Mouse (Mus musculus) liver, adult 2 months (tissue): Measurements from ENCODE around the gene Atxn7l1.

Source experiments
- CTCF ChIP-seq: fragments of 200-500 bp; IDR thresholded peaks from 2 replicates; pipeline ENCODE4 v1.5.1; 2011; ENCODE audit warnings: low read depth, low read length, control low read depth
- POLR2A ChIP-seq: fragments of 200-500 bp; IDR thresholded peaks from 2 replicates; pipeline ENCODE4 v1.6.1; 2011; ENCODE audit warnings: low read length, control low read depth; ENCODE audit not compliant: insufficient read depth; ENCODE audit errors: extremely low read depth

DNA sequence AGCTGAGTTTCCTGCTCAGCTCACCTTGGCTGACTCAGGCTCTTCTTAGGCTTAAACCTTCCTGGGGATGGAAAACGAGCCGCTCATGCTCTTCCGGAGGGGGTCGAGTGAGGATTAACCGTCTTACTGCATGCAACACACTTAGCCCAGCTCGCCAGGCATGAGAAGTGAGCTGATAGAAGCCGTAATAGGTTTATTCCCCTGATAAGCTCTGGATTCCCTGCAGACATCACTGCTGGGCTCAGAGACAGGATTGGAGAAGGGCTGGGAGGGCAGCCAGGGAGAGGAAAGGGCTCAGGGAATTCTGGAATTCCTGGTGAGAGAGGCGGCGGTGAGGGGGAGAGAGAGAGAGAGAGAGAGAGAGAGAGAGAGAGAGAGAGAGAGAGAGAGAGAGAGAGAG, 105.7 kb downstream of the Atxn7l1 start:
- TF ChIP-seq POLR2A, result no peak
- no peak for TF ChIP-seq CTCF
